Mouse (Mus musculus) cerebellum, adult 2 months (tissue): ENCODE data around the gene Stx8. TPM values are rescaled to one million over a fixed set of nuclear protein-coding genes. Genes with fewer than 3 reads are reported as not detected.

ENCODE experiments used
- DNase-seq, 2 experiments: peaks; one replicate each; pipeline ENCODE4 v3.0.0; 2021
- H3K27ac ChIP-seq: fragments of 200-500 bp; 2 replicates; pipeline ENCODE4 v1.5.1; 2012; ENCODE audit warnings: low read length, control low read depth, inconsistent platforms; ENCODE audit not compliant: insufficient read depth
- H3K27me3 ChIP-seq: fragments of 200-500 bp; 2 replicates; pipeline ENCODE4 v1.6.1; 2012; ENCODE audit warnings: inconsistent platforms, mild to moderate bottlenecking, low read length, moderate library complexity; ENCODE audit not compliant: control insufficient read depth, insufficient read depth
- H3K4me1 ChIP-seq: fragments of 200-500 bp; 2 replicates; pipeline ENCODE4 v1.6.1; 2011; ENCODE audit warnings: low read length; ENCODE audit not compliant: control insufficient read depth, insufficient read depth
- H3K4me3 ChIP-seq: fragments of 200-500 bp; replicated peaks from 2 replicates; pipeline ENCODE3; 2011; ENCODE audit warnings: mild to moderate bottlenecking, low read depth, low read length, control low read depth; ENCODE audit not compliant: insufficient read depth
- CTCF ChIP-seq: fragments of 200-500 bp; IDR thresholded peaks from 2 replicates; pipeline ENCODE4 v1.5.1; 2011; ENCODE audit warnings: low read depth, mild to moderate bottlenecking, control low read depth, low read length, moderate library complexity, borderline replicate concordance; ENCODE audit not compliant: insufficient read depth
- POLR2A ChIP-seq: fragments of 200-500 bp; IDR thresholded peaks from 2 replicates; pipeline ENCODE4 v1.6.1; 2011; ENCODE audit warnings: low read length, control low read depth, borderline replicate concordance; ENCODE audit not compliant: insufficient read depth
- WGBS: fragments of 180-500 bp; shearing (Covaris S2); methylation state at CpG from one replicate; pipeline ENCODE4 v1.1.7; 2018; 5-methylcytosine and 5-hydroxymethylcytosine counted together
- polyA plus RNA-seq: library from polyadenylated mRNA; depleted of rRNA; stranded (reverse); fragments of >200 nt; gene quantifications from 2 replicates; pipeline ENCODE4 v1.2.3, GENCODE M21; 2012

Stx8 gene
- polyA plus RNA-seq, 1 experiment: 39.6 TPM

GRCm38 (mm10) chr11:67922755-67923125 is 43.3 kb upstream of the Stx8 start:
- H3K4me3 ChIP-seq: peak overlapping the region; percentile 30
- WGBS: 3% methylated on average over 12 of the region's 12 CpGs
- peak; percentile 10 to 18 for DNase-seq
- H3K27me3 ChIP-seq: no peaks in the 10 kb centered on the region; the same call in 1 of the 2 replicates
- no peak overlapping the region for H3K27ac ChIP-seq
- no peaks in the 10 kb centered on the region for H3K4me1 ChIP-seq
- TF ChIP-seq CTCF: no peak
- no peak for TF ChIP-seq POLR2A

GRCm38 (mm10) chr11:67923720-67924119 is 42.3 kb upstream of the Stx8 start:
- no peak for TF ChIP-seq CTCF
- no peak for TF ChIP-seq POLR2A
- Histone ChIP-seq H3K4me3 (no peak overlapping the region), H3K27me3 (no peaks in the 10 kb centered on the region; the same call in 1 of the 2 replicates), H3K4me1 (no peaks in the 10 kb centered on the region), H3K27ac (no peak overlapping the region)
- WGBS: 93% methylated on average over 5 of the region's 5 CpGs
- no peak for DNase-seq

GRCm38 (mm10) chr11:67925000-67925399 is 41.0 kb upstream of the Stx8 start:
- Histone ChIP-seq H3K27me3 (no peaks in the 10 kb centered on the region; the same call in 1 of the 2 replicates), H3K4me3 (no peak overlapping the region), H3K27ac (no peak overlapping the region), H3K4me1 (no peaks in the 10 kb centered on the region)
- WGBS: 50% methylated on average over 13 of the region's 13 CpGs
- TF ChIP-seq CTCF: no peak
- TF ChIP-seq POLR2A: no peak
- DNase-seq: no peak

- DNase-seq: no peak
- Histone ChIP-seq H3K4me1 (no peaks in the 10 kb centered on the region), H3K27me3 (no peaks in the 10 kb centered on the region; the same call in 1 of the 2 replicates), H3K27ac (no peak overlapping the region), H3K4me3 (no peak overlapping the region)
- WGBS: 36% methylated on average over 11 of the region's 15 CpGs
- no peak for TF ChIP-seq CTCF
- TF ChIP-seq POLR2A: no peak
These were observed 39.5 kb upstream of the Stx8 start for GRCm38 (mm10) chr11:67926348-67927055.

- TF ChIP-seq CTCF (no peak), POLR2A (no peak)
- Histone ChIP-seq H3K27me3 (no peaks in the 10 kb centered on the region), H3K4me3 (no peak overlapping the region), H3K4me1 (no peaks in the 10 kb centered on the region), H3K27ac (no peak overlapping the region)
- DNase-seq: no peak
- WGBS: 94% methylated on average over 3 of the region's 3 CpGs
These were observed 33.8 kb upstream of the Stx8 start for GRCm38 (mm10) chr11:67932156-67932555.

GRCm38 (mm10) chr11:67948229-67948628 is 17.8 kb upstream of the Stx8 start:
- no peak overlapping the region for H3K4me3 ChIP-seq
- WGBS: 24% methylated on average over 3 of the region's 3 CpGs
- H3K27ac ChIP-seq: no peak overlapping the region
- no peaks in the 10 kb centered on the region for H3K27me3 ChIP-seq
- H3K4me1 ChIP-seq: no peaks in the 10 kb centered on the region
- TF ChIP-seq POLR2A: no peak
- no peak for DNase-seq

- DNase-seq: no peak
- TF ChIP-seq POLR2A (no peak), CTCF (no peak)
- Histone ChIP-seq H3K4me1 (no peaks in the 10 kb centered on the region), H3K4me3 (no peak overlapping the region), H3K27me3 (no peaks in the 10 kb centered on the region), H3K27ac (no peak overlapping the region)
- WGBS: 30% methylated on average over 9 of the region's 9 CpGs
These were observed 16.5 kb upstream of the Stx8 start for GRCm38 (mm10) chr11:67949475-67949874.

- H3K27ac ChIP-seq: no peak overlapping the region
- no peaks in the 10 kb centered on the region for H3K27me3 ChIP-seq
- no peaks in the 10 kb centered on the region for H3K4me1 ChIP-seq
- DNase-seq: no peak
- no peak overlapping the region for H3K4me3 ChIP-seq
- no peak for TF ChIP-seq CTCF
- no peak for TF ChIP-seq POLR2A
- 84% methylated on average over 5 of the region's 5 CpGs for WGBS
These were observed 12.4 kb upstream of the Stx8 start for GRCm38 (mm10) chr11:67953604-67954003.

GRCm38 (mm10) chr11:67954413-67954812 is 11.6 kb upstream of the Stx8 start:
- 85% methylated on average over 6 of the region's 6 CpGs for WGBS
- Histone ChIP-seq H3K4me3 (no peak overlapping the region), H3K27me3 (no peaks in the 10 kb centered on the region), H3K4me1 (no peaks in the 10 kb centered on the region), H3K27ac (no peak overlapping the region)
- no peak for DNase-seq
- TF ChIP-seq POLR2A (no peak), CTCF (no peak)
